Mouse (Mus musculus): ENCODE measurements around the gene En1.

En1 gene

DNA sequence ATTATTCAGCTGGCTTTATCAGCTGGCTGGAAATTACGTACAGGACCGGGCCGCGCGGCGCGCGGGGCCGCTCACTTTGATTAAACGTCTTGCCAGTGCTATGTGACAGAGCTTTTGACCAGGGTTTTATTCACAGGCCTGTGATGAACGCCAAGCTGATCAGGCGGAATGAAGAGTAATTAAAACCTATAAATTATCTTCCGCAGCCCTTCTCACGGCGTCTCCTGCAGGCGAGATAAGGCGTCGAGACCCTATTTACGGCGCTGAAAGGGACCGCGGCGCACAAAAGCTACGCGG, 2.1 kb upstream of the En1 start:
- no peak for DNase-seq (ENCODE audit: low spot score in 2 of 2)

DNA sequence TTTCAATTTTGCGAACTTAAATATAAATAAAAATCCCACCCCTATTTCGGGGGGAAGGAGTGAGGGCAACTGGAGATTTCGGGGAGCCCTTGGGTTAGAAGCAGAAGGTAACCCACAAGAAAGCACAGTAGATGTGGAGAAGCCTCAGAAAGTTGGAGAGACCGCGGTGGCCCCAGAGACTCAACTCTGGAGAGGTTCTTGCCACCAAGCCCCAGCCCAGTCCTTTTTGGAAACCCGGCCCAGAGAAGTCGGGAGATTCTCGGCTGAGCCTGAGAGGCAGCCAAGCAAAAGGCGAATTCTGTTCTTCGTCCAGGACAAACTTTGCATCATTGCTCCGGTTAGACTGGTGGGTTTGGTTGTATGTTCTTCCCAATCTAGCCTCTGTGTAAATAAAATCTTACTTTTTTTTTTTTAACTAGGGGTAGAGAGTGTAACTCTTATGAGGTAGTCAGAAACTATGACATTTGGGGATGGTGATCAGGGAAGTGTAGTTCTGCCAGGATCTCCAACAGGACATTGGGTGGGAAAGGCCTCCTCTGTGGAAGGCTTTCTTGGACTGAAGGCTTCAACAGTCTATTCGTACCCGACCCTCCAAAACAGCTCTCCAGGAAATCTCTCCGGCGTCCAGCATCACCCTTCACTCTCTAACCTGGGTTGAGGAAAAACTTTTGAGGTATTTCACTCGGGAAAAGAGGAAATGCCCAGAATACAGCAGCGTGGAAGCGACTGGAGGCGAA, 1.5 kb upstream of the En1 start:
- DNase-seq (ENCODE audit: low spot score in 2 of 2), result no peak

DNA sequence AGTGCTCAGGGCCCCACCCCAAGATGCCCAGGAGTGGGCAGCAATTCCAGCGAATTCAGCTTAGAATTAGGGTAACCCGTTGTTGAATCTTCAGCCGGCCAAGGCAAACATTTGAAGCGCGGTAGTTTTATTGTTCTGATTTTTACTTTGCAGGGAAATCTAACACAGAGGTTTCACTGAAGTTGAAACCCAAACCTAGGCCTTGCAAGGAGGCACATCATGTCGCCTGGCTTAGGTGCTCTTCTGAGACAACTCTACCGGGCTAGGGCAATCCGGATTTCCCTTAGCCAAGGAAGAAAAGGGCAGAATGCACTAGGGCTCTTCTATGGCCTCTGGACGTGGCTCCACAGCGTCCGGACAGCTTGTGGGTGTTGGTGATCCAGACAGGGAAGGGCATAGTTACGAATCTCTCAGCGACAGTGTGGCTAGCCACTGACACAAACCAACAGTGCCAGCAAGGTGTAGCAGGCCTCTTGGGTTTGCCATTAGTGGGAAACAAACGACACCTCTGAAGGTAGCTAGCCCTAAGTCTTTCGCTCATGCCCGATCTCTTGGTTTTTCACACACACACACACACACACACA, 873 bp upstream of the En1 start:
- no peak for DNase-seq (ENCODE audit: low spot score in 2 of 2)

DNA sequence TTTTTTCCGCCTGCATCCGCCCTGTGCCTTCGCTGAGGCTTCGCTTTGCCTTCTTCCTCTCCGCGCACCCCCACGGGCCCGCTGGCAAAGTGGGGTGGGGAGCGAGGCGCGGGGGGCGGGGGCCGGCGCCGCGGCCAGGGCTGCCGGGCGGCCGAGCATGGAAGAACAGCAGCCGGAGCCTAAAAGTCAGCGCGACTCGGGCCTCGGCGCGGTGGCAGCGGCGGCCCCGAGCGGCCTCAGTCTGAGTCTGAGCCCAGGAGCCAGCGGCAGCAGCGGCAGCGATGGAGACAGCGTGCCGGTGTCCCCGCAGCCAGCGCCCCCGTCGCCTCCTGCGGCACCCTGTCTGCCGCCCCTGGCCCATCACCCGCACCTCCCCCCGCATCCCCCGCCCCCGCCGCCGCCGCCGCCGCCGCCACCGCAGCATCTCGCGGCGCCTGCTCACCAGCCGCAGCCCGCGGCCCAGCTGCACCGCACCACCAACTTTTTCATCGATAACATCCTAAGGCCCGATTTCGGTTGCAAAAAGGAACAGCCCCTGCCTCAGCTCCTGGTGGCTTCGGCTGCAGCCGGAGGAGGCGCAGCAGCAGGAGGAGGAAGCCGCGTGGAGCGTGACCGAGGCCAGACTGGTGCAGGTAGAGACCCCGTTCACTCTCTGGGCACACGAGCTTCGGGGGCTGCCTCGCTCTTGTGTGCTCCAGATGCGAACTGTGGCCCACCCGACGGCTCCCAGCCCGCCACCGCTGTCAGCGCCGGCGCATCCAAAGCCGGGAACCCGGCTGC, 848 bp downstream of the En1 start:
- DNase-seq (ENCODE audit: low spot score in 2 of 2), result no peak

DNA sequence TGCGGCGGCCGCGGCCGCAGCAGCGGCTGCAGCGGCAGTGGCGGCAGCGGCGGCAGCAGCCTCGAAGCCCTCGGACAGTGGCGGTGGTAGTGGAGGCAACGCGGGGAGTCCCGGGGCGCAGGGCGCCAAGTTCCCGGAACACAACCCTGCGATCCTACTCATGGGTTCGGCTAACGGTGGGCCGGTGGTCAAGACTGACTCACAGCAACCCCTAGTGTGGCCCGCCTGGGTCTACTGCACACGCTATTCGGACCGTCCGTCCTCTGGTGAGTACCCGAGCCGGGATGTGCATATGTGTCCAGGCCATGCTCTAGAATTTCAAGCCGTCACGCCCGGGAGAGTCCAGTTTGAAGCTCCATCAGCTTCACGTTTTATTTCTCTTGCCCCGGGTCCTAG, 1.4 kb downstream of the En1 start:
- DNase-seq (ENCODE audit: low spot score in 2 of 2), result no peak

DNA sequence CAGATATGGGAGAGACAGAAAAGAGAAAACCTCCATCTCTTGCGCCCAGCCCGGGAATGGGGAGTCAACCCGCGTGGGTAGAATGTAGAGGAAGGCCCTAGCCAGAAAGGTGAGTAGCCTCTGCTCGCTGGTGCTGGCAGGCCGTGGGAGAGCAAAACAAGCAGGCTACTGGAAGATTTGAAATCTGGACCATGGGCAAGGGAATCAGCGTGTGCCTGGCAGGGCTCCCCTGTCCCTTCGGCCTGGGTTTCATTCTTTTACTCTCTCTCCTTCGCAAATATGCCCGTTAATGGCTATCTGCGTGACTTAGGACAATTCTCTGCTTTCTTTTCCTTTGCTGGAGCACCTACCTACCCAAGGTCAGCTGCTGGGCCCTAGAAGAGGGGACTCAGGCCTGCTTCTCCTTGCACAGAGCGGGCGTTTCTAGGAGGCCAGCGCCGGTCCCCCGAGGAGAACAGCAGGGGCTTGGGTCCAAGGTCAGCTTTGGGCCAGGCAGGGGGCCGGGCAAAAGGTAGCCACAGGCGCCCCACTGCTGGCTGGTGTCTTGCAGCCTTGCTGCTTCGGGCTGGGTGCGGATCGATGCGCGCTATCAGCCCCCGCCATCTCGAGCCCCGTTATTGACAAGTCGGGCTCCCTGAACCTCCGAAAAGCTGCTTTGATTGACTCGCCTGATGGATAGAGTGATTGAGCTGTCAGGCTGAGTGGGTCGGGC, 2.4 kb downstream of the En1 start:
- DNase-seq (ENCODE audit: low spot score in 2 of 2), result no peak

DNA sequence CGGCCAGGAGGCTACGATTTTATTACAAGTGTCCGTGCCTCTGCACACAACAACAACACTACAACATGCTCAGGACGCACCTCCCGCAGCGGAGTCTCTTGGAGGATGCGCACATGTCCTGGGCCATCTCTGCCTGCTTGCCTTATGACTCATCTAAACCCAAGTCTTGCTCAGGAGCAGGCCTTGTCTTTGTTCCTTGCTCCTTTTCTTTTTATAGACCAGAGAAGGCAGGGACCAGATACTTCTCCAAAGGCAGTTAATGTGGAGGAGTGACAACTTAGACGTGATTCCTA, 2.9 kb downstream of the En1 start:
- no peak for DNase-seq (ENCODE audit: low spot score in 2 of 2)

DNA sequence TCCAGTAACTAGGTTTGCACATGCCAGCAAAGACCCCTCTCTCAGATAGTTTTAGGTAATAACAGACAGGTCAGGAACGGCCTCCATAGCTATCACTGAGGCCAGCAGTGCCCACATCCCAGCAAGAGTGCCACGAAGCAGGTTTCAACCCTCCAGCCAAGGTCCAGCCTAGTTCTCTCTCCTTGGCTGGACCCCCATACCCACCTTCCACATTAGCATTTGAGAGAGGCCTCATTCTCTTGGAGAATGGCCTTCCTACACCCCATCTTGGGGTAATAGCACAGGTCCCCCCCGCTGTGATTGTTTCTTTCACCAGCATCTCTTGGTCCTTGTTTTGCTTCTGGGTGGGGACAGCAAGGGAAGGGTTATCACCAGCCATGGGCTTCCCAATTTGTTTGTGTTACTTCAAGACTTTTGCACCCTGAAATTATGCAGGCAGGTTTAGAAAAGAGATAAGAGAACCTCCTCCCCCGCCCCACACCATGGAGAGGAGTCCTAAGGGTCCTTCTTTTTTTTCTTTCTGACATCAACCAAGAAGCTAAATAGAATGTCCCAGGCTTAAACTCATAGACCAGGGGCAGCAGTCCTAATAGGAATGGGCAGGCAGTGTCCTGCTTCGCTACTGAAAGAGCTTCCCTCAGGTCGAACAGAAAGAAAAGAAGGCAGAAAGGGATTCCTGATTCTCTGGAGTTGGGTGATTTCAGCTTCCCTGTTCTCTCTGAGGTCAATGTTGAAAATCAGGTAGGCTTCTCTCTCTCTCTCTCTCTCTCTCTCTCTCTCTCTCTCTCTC, 3.5 kb downstream of the En1 start:
- DNase-seq (ENCODE audit: low spot score in 2 of 2), result no peak

DNA sequence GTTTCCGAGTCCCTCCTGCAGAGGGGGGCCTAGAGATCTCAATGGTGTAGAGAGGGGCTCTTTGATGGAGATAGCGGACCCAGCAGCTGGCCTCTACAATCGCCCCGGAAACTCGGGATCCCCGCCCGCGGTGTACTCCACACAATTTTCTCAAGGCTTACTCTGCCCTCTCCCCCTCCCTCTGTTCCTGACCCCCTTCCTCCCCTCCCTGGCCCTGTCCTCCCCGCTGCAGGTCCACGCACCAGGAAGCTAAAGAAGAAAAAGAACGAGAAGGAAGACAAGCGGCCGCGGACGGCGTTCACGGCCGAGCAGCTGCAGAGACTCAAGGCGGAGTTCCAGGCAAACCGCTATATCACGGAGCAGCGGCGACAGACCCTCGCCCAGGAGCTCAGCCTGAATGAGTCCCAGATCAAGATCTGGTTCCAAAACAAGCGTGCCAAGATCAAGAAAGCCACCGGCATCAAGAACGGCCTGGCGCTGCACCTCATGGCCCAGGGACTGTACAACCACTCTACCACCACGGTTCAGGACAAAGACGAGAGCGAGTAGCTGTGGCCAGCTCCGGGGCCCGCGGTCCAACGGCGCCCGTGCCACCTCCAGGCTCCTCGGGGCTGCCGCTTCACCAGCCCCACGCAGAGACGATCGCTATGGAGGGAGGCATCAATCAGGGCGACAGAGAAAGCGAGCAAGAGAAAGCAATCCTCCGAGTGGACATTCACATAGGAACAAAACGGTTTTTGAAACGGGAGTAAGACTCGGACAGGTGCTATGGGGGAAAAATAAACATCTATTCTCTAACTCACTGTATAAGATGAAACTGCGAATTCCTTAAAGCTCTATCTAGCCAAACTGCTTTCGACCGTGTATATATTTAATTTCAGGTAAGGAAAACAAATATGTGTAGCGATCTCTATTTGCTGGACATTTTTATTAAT, 4.7 kb downstream of the En1 start:
- DNase-seq (ENCODE audit: low spot score in 2 of 2), result no peak

DNA sequence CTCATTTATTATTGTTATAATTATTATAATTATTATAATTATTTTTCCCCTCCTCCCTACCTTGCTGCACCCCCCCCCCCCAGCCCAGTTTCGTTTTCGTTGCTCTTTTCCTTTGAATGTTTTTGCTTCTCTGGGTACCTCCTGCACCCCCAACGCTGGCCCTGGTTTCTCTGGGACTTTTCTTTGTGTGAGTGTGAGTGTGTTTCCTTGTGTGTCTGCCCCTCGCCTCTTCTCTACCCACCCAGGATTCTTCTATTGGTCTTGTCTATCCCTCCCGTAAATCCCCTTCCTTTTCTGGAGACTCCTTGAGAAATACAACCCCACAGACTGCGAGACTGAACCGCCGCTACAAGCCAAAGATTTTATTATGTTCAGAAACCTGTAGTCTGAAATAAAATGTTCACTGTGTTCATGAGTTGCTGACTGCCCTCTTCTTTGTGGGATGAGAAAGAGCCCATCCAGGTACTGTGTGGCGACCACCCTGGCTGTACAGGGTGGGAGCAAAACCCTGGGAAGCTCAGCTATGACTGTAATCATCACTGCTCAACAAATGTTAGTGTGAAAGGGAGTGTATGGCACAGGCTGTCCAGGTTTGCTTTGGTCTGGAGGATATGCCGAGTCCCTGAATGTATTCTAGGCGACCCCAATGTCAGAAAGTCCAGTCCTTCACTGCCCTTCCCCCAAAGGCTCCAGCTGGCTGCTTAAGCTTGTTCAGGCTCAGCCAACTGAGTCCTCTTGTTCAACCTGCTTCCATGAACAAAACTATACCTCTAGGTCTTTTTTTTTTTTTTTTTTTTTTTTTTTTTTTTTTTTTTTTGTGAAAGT, 5.6 kb downstream of the En1 start:
- no peak for DNase-seq (ENCODE audit: low spot score in 2 of 2)

DNA sequence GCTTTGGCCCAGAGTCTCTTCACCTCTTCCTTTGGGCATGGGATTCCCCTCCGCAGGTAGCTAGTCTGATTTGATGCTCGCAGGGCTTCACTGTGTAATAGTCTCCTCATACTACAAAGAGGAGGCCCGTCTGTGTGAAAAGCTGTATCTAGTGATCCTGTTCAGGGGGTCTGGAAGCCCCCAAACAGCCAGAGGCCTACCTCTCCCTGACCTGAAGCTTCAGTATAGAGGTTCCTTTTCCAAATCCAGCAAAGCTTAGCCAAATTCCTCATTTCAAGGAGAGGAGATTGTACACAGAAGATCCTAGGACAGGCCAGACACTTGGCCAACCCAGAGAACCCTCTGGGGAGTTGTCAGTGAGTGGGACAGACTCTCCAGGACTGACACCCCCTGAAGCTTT, 6.2 kb downstream of the En1 start:
- DNase-seq (ENCODE audit: low spot score in 2 of 2), result no peak

DNA sequence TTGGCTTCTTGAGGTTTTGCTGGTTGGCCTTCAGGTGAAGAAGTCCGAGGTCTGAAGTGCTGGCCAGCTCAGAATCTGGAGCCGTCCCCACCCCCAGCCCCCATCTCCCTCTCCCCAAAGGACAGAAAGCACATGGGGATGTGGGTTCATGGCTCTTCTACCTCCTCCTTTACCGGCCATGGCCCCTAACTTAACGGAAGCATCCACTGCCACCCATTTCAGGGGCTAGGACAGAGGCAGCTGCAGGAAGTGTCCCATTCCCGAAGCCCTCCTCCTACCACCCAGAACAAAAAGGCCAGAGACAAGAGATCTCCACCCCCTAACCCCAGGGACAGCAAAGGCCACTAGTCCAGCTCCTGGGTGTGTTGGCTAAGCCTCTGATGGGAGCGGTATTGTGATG, 7.4 kb downstream of the En1 start:
- no peak for DNase-seq (ENCODE audit: low spot score in 2 of 2)

DNA sequence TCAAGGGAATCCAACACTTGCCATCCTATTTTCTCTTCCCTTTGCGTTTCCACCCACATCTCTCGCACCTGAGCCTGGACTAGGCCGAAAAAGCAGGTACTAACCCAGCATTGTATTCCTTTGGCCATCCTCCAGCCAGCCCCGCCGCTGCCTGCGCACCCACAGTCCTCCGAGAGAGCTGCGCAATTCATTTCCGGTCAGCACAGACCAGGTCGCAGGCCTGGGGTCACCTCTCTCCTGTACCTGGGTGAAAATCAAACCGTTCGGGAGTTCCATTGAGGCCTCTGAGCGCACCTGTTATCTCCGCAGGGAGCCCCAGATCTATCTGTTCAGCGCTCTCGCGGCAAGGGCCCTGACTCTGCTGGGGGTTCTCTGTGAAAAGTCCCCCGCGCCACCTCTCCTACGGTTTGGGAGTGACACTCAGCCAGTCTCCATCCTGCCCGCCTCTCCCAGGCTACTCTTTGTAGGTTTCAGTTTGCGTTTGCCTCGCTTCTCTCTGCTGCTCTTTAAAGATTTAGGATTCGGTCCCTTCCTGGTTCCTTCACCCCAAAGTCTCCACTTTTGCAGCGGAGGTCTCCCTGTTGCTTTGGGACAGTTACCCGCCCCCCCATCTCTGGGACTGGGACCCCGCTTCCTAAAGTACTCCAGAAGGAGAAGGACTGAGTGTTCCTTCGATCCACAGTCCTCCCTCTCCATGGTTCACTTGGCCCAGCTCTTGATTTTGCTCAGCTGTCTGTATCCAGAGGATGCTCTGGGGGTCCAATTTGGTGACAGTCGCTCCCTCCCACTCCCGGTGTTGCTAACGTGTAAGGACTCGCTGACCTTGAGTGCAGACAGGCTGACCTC, 11.5 kb downstream of the En1 start:
- no peak for DNase-seq (ENCODE audit: low spot score in 2 of 2)

DNA sequence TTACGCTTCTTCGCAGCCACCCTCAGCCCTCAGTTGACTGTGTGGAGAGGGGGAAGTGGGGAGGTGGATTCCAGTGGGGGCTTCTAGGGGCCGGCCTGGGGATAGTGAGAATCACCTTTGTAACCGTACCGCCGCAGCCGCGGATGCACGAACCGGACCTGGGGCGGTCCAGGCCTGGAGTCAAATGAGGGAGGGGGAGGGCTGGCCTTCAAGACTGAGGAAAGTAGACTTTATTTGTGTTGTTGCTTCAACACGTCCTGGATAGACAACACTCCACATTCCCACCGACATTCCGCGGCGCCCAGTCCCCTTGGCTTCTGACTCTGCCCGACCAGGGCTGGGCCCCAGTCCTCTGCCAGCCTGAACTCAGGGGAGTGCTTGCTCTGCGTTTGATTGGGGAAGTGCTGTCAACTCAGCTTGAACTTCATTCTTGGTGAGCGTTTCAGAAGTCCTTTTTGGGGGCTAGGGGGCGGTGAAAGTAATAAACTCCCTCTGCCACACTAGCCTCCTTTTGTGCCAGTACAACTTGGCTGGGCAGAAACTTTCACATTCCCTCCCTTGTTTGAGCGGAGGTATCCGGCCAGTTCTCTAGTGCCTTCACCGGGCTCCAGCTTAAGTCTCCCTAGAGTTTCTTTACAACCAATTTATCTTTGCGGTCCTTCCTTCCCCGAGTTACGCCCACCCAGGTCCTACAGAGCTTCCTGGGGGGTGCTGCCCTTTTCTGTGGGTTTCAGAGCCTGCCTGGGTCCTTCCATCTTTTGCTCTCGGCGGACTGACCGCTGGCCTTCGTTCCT, 12.3 kb downstream of the En1 start:
- DNase-seq (ENCODE audit: low spot score in 2 of 2), result no peak

DNA sequence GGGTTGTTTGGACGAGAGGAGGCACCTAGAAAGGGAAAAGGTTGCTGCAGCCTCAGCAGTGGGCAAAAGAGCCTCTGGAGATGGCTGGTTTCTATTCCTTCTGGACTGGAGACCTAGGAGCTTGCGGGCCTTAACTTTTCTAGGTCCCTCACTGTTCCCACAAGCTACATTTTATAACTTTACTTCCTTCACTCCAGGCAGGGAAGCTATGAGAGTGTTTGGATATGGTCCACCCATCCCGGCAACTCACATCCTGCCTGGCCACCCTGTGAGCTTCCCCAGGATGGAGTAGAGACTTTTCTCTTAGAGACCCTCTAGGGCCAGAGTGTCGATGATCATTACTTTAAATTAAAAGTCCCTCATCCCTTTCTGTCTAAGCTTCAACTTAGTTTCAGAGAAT, 13.3 kb downstream of the En1 start:
- DNase-seq (ENCODE audit: low spot score in 2 of 2), result no peak

DNA sequence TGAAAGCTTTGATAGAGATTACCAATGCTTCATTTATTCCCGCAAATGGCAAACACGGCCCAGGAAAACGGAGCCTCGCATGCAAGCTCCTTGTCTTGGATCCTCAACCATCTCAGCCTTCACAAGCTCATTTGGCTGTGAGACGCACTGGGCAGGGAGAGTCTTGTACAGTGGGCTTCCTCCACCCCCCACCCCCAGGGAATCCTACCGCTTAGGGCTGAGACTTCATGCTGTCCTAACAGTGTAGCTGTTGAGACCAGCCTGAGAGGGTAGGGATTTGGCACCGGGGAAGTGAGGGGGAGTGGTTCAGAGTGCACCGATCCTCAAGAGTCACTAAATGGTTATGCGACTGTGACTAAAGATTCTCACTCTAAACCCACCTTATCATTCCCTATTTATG, 13.7 kb downstream of the En1 start:
- DNase-seq (ENCODE audit: low spot score in 2 of 2), result no peak

DNA sequence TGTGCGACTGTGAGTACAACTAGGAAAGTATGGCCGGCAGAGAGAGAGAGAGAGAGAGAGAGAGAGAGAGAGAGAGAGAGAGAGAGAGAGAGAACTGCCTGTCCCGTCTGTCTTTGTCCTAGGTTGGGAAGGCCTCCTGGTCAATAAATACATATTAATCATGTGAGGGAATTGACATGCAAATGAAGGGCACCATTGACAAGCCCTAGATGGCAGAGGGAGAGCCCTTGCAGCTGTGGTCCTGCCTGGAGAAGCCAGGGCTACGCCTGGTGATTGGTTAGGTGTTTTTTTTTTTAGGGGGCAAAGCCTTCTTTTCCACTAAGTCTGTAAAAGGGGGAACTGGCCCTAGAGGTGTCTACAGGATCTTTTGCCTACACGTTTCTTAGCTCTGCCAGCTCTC, 19.2 kb downstream of the En1 start:
- no peak for DNase-seq (ENCODE audit: low spot score in 2 of 2)

DNA sequence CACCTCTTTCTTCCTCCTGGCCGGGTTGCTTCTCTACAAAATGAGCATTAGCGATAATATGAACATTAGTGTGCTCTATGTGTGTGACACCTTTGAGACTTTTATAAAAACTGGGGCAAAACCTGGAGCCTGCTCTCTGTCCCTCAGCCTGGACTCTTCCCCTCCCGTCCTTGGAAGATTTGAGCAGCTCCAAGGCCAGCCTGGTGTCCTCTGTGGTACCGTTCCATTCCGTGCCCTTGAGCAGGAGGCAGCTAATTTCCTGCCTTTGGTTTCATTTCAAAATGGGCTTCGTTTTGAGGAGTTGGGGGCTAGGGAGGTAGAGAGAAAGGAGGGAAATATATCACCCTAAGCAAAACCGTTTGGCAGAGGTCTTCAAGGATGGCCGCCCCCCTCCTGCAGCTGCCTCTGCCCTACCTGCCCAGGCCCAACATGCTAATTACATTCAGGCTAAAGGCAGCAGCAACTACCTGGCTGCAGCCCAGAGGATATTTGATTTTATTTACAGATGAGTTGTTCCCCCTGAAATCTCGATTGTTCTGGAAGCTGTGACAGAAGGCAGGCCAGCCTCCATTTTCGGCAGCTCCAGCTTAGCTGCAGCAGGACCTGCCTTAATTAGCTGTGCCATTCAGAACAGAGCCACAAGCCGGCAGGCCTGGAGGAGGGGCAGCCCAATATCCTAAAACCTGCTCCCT, 24.9 kb downstream of the En1 start:
- DNase-seq (ENCODE audit: low spot score in 2 of 2), result no peak

Data from frontal cortex, postnatal 36 days (tissue).